Mouse (Mus musculus): ENCODE data around the gene Gnao1.

The Gnao1 gene

GRCm38 (mm10) chr8:93809686-93810027 is at the start of gene Gnao1:
Gene Gnao1, plus strand, starts transcription at chr8:93809966.
- no peak for DNase-seq

- DNase-seq: no peak
Observed at GRCm38 (mm10) chr8:93777605-93778004, 32.2 kb upstream of the Gnao1 start.

- peak; percentile 62 for DNase-seq
Observed at GRCm38 (mm10) chr8:93809226-93809625, 540 bp upstream of the Gnao1 start.

- DNase-seq: peak; percentile 92
Observed at GRCm38 (mm10) chr8:93810028-93810858, 477 bp downstream of the Gnao1 start.

- peak; percentile 74 for DNase-seq
Observed at GRCm38 (mm10) chr8:93810859-93811602, 1.3 kb downstream of the Gnao1 start.

GRCm38 (mm10) chr8:93811719-93812475 is 2.1 kb downstream of the Gnao1 start:
- DNase-seq: peak; percentile 70

- peak; percentile 70 for DNase-seq
Observed at GRCm38 (mm10) chr8:93812566-93813404, 3.0 kb downstream of the Gnao1 start.

GRCm38 (mm10) chr8:93813405-93813761 is 3.6 kb downstream of the Gnao1 start:
- peak; percentile 95 for DNase-seq

- peak; percentile 65 for DNase-seq
Observed at GRCm38 (mm10) chr8:93814266-93814665, 4.5 kb downstream of the Gnao1 start.

GRCm38 (mm10) chr8:93816226-93816625 is 6.5 kb downstream of the Gnao1 start:
- no peak for DNase-seq

- no peak for DNase-seq
Observed at GRCm38 (mm10) chr8:93817366-93817765, 7.6 kb downstream of the Gnao1 start.

GRCm38 (mm10) chr8:93819929-93820328 is 10.2 kb downstream of the Gnao1 start:
- no peak for DNase-seq

- peak; percentile 10 for DNase-seq
Observed at GRCm38 (mm10) chr8:93821327-93821726, 11.6 kb downstream of the Gnao1 start.

- DNase-seq: peak; percentile 5
Observed at GRCm38 (mm10) chr8:93825317-93825716, 15.6 kb downstream of the Gnao1 start.

- DNase-seq: no peak
Observed at GRCm38 (mm10) chr8:93830626-93831025, 20.9 kb downstream of the Gnao1 start.

GRCm38 (mm10) chr8:93835771-93836170 is 26.0 kb downstream of the Gnao1 start:
- peak; percentile 77 for DNase-seq

- DNase-seq: no peak
Observed at GRCm38 (mm10) chr8:93839113-93839512, 29.3 kb downstream of the Gnao1 start.

- no peak for DNase-seq
Observed at GRCm38 (mm10) chr8:93840486-93840885, 30.7 kb downstream of the Gnao1 start.

GRCm38 (mm10) chr8:93840956-93841752 is 31.4 kb downstream of the Gnao1 start:
- DNase-seq: peak; percentile 63

GRCm38 (mm10) chr8:93842574-93842973 is 32.8 kb downstream of the Gnao1 start:
- peak; percentile 34 for DNase-seq

GRCm38 (mm10) chr8:93843858-93844502 is 34.2 kb downstream of the Gnao1 start:
- peak; percentile 67 for DNase-seq
